Mouse (Mus musculus) midbrain, embryonic 14.5 days (tissue): ENCODE results near the gene Pcnx4. TPM values are rescaled to one million over a fixed set of nuclear protein-coding genes. Genes with fewer than 3 reads are reported as not detected.
A peak's percentile ranks its signal among the peaks of the same experiment; 100 is the strongest.

Experiments used
- ATAC-seq: fragments of 200-750 bp; cut with Nextera tagmentation; 2 replicates; pipeline ENCODE4 v1.8.0; 2017; ENCODE audit warnings: moderate number of reproducible peaks, moderate library complexity; ENCODE audit not compliant: low FRiP score, low TSS enrichment
- DNase-seq: peaks from one replicate; pipeline ENCODE4 v3.0.0-alpha.2; 2015
- H3K27ac ChIP-seq: fragments of 300-500 bp; sonication (generic); replicated peaks from 2 replicates; pipeline ENCODE4 v1.5.1; 2014; ENCODE audit warnings: mild to moderate bottlenecking, low read depth, low read length, moderate library complexity
- H3K27me3 ChIP-seq: fragments of 300-500 bp; sonication (generic); 2 replicates; pipeline ENCODE4 v1.6.1; 2014; ENCODE audit warnings: low read length, control low read depth, mixed read lengths; ENCODE audit not compliant: control insufficient read depth, insufficient read depth
- H3K36me3 ChIP-seq: fragments of 300-500 bp; sonication (generic); 2 replicates; pipeline ENCODE4 v1.6.1; 2014; ENCODE audit warnings: low read length, control low read depth; ENCODE audit not compliant: control insufficient read depth, insufficient read depth
- H3K4me1 ChIP-seq: fragments of 300-500 bp; sonication (generic); 2 replicates; pipeline ENCODE4 v1.6.1; 2014; ENCODE audit warnings: mild to moderate bottlenecking, antibody characterized with exemption, low read length, control low read depth; ENCODE audit not compliant: control insufficient read depth, insufficient read depth
- H3K4me2 ChIP-seq: fragments of 300-500 bp; sonication (generic); 2 replicates; pipeline ENCODE4 v1.6.1; 2014; ENCODE audit warnings: mild to moderate bottlenecking, low read length, moderate library complexity
- H3K4me3 ChIP-seq: fragments of 300-500 bp; sonication (generic); replicated peaks from 2 replicates; pipeline ENCODE4 v1.5.1; 2014; ENCODE audit warnings: low read depth, low read length
- H3K9ac ChIP-seq: fragments of 300-500 bp; sonication (generic); replicated peaks from 2 replicates; pipeline ENCODE4 v1.6.1; 2014; ENCODE audit warnings: mild to moderate bottlenecking, low read length, moderate library complexity
- H3K9me3 ChIP-seq: fragments of 300-500 bp; sonication (generic); 2 replicates; pipeline ENCODE4 v1.6.1; 2016; ENCODE audit warnings: low read length, control low read depth, mixed read lengths; ENCODE audit not compliant: control insufficient read depth
- WGBS: fragments of 180-500 bp; shearing (Covaris S2); extraction: QIAGEN DNeasy Blood & Tissue Kit; methylation state at CpG from one replicate; pipeline ENCODE4 v1.1.7; 2014; 5-methylcytosine and 5-hydroxymethylcytosine counted together
- polyA plus RNA-seq: library from polyadenylated mRNA; unstranded; fragments of >200 nt; fragmentation: Nextera tagmentation; extraction: Ambion mirVana; gene quantifications from 2 replicates; pipeline ENCODE4 v1.2.1, GENCODE M21; 2014

Pcnx4 gene
- polyA plus RNA-seq, 1 experiment from 2014 or later: 26.2 TPM

- no peak overlapping the region for H3K4me2 ChIP-seq
- DNase-seq (peak; percentile 11), ATAC-seq (no peak)
- H3K4me1 ChIP-seq: no peaks in the 10 kb centered on the region
- no peaks in the 10 kb centered on the region for H3K9me3 ChIP-seq
- no peak overlapping the region for H3K27ac ChIP-seq
- no peak overlapping the region for H3K9ac ChIP-seq
- WGBS: 37% methylated on average over 9 of the region's 9 CpGs
- H3K27me3 ChIP-seq: no peaks in the 10 kb centered on the region
- H3K36me3 ChIP-seq: no peaks in the 10 kb centered on the region
- no peak overlapping the region for H3K4me3 ChIP-seq
These were observed 16.8 kb upstream of the Pcnx4 start for GRCm38 (mm10) chr12:72519352-72519751.

DNA sequence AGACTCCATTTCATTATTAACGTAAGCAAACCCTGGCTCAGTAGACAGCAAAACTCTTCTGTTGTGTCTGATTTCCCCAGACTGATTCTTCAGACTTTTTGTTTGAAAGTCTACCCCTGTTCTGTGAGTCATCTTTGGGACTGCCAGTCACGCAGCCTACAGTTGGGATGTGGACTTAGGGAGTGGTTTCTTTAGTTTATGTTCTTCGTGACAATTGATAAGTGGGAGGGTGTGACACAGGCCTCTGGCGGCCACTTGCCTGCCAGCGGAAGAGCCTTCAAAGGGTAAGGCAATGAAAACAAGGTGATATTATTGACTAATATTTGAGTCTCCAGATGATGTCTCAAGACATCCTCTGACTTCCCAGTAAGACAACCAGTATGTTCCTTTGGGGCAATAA is 16.3 kb upstream of the Pcnx4 start:
- Histone ChIP-seq H3K4me3 (no peak overlapping the region), H3K4me2 (no peak overlapping the region), H3K27ac (no peak overlapping the region), H3K27me3 (no peaks in the 10 kb centered on the region), H3K4me1 (no peaks in the 10 kb centered on the region), H3K9me3 (no peaks in the 10 kb centered on the region), H3K9ac (no peak overlapping the region), H3K36me3 (no peaks in the 10 kb centered on the region)
- whole genome bisulfite sequencing: 84% methylated on average over 5 of the region's 5 CpGs
- ATAC-seq: no peak
- no peak for DNase-seq

- Histone ChIP-seq H3K4me1 (no peaks in the 10 kb centered on the region), H3K4me3 (no peak overlapping the region), H3K9ac (no peak overlapping the region), H3K36me3 (no peaks in the 10 kb centered on the region), H3K27me3 (no peaks in the 10 kb centered on the region), H3K4me2 (no peak overlapping the region), H3K27ac (no peak overlapping the region), H3K9me3 (no peaks in the 10 kb centered on the region)
- ATAC-seq (no peak), DNase-seq (peak; percentile 87)
- WGBS: 7% methylated on average over 2 of the region's 2 CpGs
These were observed 15.5 kb upstream of the Pcnx4 start for GRCm38 (mm10) chr12:72520645-72521044.

DNA sequence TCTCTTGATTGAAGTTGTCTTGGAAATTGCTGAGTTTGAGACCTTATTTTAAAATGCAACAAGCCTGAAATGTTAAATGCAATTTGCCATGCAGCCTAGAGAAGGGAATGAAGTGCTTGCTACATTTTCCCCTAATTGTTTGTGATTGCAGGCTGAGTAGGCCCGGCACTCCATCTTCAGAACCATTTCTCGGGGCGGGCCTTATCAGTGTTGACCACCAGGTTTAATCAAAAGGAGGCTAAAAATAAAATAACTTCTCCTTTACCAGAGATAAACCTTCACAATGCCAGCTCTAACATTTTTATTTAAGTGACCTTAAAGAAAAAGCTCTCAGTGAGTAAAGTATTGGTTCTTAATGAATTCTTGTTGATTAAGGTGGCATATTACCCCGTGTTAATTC is 10.6 kb upstream of the Pcnx4 start:
- Histone ChIP-seq H3K4me3 (no peak overlapping the region), H3K4me1 (no peaks in the 10 kb centered on the region), H3K27me3 (no peaks in the 10 kb centered on the region), H3K9ac (no peak overlapping the region), H3K4me2 (no peak overlapping the region), H3K36me3 (no peaks in the 10 kb centered on the region), H3K9me3 (no peaks in the 10 kb centered on the region), H3K27ac (no peak overlapping the region)
- no peak for ATAC-seq
- WGBS: 80% methylated on average over 4 of the region's 4 CpGs
- peak; percentile 1 for DNase-seq

- DNase-seq (no peak), ATAC-seq (no peak)
- peaks cover 3% of the 10 kb centered on the region; the same call in 1 of the 2 replicates for H3K4me1 ChIP-seq
- no peak overlapping the region for H3K4me3 ChIP-seq
- WGBS: 85% methylated on average over 7 of the region's 7 CpGs
- no peaks in the 10 kb centered on the region for H3K36me3 ChIP-seq
- H3K9me3 ChIP-seq: no peaks in the 10 kb centered on the region
- no peak overlapping the region for H3K9ac ChIP-seq
- H3K4me2 ChIP-seq: no peak overlapping the region
- H3K27ac ChIP-seq: no peak overlapping the region
- no peaks in the 10 kb centered on the region for H3K27me3 ChIP-seq
These were observed 3.9 kb upstream of the Pcnx4 start for GRCm38 (mm10) chr12:72532303-72532702.

DNA sequence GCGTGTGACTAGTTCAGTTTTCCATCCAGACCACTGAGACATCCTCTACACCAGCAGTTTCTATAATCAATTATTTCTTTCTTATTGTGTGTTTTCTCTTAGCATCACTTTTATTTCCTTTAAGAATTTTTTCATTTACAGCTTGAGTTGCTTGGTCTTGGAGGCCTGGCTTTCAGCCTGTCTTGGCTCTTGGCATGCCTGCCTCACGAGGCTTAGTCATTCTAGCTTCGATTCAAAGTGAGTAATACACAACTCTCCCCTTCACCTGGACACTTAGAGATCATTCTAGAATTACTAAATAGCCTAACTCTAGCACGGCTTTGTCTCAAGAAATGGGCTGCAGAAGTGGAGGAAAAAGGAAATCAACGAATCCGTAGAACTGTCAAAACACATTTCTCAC is 2.2 kb upstream of the Pcnx4 start:
- H3K9ac ChIP-seq: no peak overlapping the region
- no peaks in the 10 kb centered on the region for H3K9me3 ChIP-seq
- DNase-seq (no peak), ATAC-seq (no peak)
- H3K4me3 ChIP-seq: no peak overlapping the region
- H3K36me3 ChIP-seq: no peaks in the 10 kb centered on the region
- H3K4me2 ChIP-seq: no peak overlapping the region
- H3K27ac ChIP-seq: no peak overlapping the region
- 88% methylated on average over 6 of the region's 6 CpGs for WGBS
- no peaks in the 10 kb centered on the region for H3K27me3 ChIP-seq
- H3K4me1 ChIP-seq: peaks cover 7% of the 10 kb centered on the region; the same call in 1 of the 2 replicates

- WGBS: 39% methylated on average over 3 of the region's 3 CpGs
These were observed 584 bp upstream of the Pcnx4 start for GRCm38 (mm10) chr12:72535599-72535998.

DNA sequence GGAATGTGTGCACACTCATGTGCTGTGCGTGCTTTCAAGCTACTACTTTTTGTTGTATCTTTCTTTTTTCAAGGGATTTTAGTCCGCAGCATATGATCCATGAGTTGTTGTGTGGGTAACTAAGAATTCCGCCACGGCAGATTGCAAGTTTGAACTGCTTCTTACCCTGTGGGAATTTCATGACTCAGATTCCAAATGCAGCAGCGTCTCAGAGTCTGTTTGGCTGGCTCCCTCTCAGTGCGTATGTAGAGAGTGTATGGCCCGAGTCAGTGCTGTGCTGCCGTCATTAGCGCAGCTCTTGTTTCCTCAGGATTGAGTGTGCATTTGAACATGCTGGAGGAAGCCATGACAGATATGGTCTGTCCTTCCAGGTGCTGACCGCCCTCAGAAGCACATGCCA is 2.4 kb downstream of the Pcnx4 start:
- Histone ChIP-seq H3K4me2 (no peak overlapping the region), H3K27me3 (no peaks in the 10 kb centered on the region), H3K27ac (no peak overlapping the region), H3K9ac (no peak overlapping the region), H3K4me1 (peaks cover 7% of the 10 kb centered on the region; the same call in 1 of the 2 replicates), H3K36me3 (no peaks in the 10 kb centered on the region; the same call in 1 of the 2 replicates), H3K4me3 (no peak overlapping the region), H3K9me3 (no peaks in the 10 kb centered on the region)
- 90% methylated on average over 10 of the region's 10 CpGs for WGBS
- ATAC-seq (no peak), DNase-seq (no peak)

More at GRCm38 (mm10) chr12:72535599-72535998, 584 bp upstream of the Pcnx4 start:
- Histone ChIP-seq H3K4me1 (peaks cover 7% of the 10 kb centered on the region; the same call in 1 of the 2 replicates), H3K4me3 (peak overlapping the region; percentile 59), H3K27ac (peak overlapping the region; percentile 33), H3K27me3 (no peaks in the 10 kb centered on the region), H3K9me3 (no peaks in the 10 kb centered on the region), H3K4me2 (peak overlapping the region; percentile 71), H3K36me3 (no peaks in the 10 kb centered on the region), H3K9ac (peak overlapping the region; percentile 63)
- DNase-seq: no peak
- no peak; the same call in 1 of the 2 replicates for ATAC-seq

DNA sequence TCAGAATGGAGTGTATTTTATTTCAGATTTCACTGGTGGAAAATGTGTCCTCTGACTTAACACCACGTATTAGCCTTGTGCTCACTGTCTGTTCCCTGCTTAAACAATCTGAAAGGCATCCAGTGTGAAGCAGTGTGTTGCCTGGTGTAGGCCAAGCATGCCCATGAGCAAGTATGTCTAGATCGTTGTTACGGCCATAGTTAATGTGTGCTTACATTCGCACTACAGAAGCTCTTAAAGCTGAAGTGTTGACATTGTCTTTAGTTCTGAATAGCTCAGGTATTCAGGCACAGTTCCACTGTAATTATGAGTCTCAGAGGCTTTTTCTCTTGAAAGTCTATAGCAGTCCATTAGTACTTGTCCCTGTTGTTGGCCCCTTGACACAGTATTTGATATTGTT is 18.2 kb downstream of the Pcnx4 start:
- no peak overlapping the region for H3K4me2 ChIP-seq
- H3K27ac ChIP-seq: no peak overlapping the region
- DNase-seq (no peak), ATAC-seq (no peak)
- H3K4me1 ChIP-seq: peaks cover 6% of the 10 kb centered on the region; the same call in 1 of the 2 replicates
- 0 out of 2 replicates have a peak, but pooled peaks cover 4% of the 10 kb centered on the region for H3K36me3 ChIP-seq
- no peak overlapping the region for H3K4me3 ChIP-seq
- H3K27me3 ChIP-seq: no peaks in the 10 kb centered on the region
- no peaks in the 10 kb centered on the region for H3K9me3 ChIP-seq
- no peak overlapping the region for H3K9ac ChIP-seq
- 78% methylated on average over 4 of the region's 4 CpGs for WGBS
